Mouse (Mus musculus) stomach, embryonic 14.5 days (tissue): Measurements from ENCODE around the gene Med26. TPM values are rescaled to one million over a fixed set of nuclear protein-coding genes. Genes with fewer than 3 reads are reported as not detected.

ENCODE experiments used
- ATAC-seq: fragments of 200-750 bp; cut with Nextera tagmentation; 2 replicates; pipeline ENCODE4 v1.8.0; 2017; ENCODE audit warnings: low read depth, moderate TSS enrichment; ENCODE audit not compliant: insufficient number of reproducible peaks, insufficient read depth, low FRiP score
- H3K27ac ChIP-seq: fragments of 300-500 bp; sonication (generic); 2 replicates; pipeline ENCODE4 v1.5.1; 2014; ENCODE audit warnings: mild to moderate bottlenecking, low read length, moderate library complexity, mixed read lengths
- H3K27me3 ChIP-seq: fragments of 300-500 bp; sonication (generic); 2 replicates; pipeline ENCODE4 v1.6.1; 2014; ENCODE audit warnings: low read length, control low read depth, mixed read lengths; ENCODE audit not compliant: control insufficient read depth, insufficient read depth
- H3K36me3 ChIP-seq: fragments of 300-500 bp; sonication (generic); 2 replicates; pipeline ENCODE4 v1.6.1; 2014; ENCODE audit warnings: mild to moderate bottlenecking, control low read depth, low read length, moderate library complexity, mixed read lengths; ENCODE audit not compliant: control insufficient read depth, insufficient read depth
- H3K4me1 ChIP-seq: fragments of 300-500 bp; sonication (generic); 2 replicates; pipeline ENCODE4 v1.6.1; 2014; ENCODE audit warnings: low read length, control low read depth, mixed read lengths; ENCODE audit not compliant: control insufficient read depth, insufficient read depth
- H3K4me2 ChIP-seq: fragments of 300-500 bp; sonication (generic); replicated peaks from 2 replicates; pipeline ENCODE4 v1.6.1; 2014; ENCODE audit warnings: low read depth, low read length, control low read depth
- H3K4me3 ChIP-seq: fragments of 300-500 bp; sonication (generic); 2 replicates; pipeline ENCODE4 v1.5.1; 2014; ENCODE audit warnings: low read depth, low read length, control low read depth
- H3K9ac ChIP-seq: fragments of 300-500 bp; sonication (generic); replicated peaks from 2 replicates; pipeline ENCODE4 v1.6.1; 2014; ENCODE audit warnings: low read depth, mild to moderate bottlenecking, control low read depth, low read length, moderate library complexity, mixed read lengths
- H3K9me3 ChIP-seq: fragments of 300-500 bp; sonication (generic); 2 replicates; pipeline ENCODE4 v1.6.1; 2016; ENCODE audit warnings: low read depth, low read length, control low read depth; ENCODE audit not compliant: control insufficient read depth
- WGBS: fragments of 180-500 bp; shearing (Covaris S2); extraction: QIAGEN DNeasy Blood & Tissue Kit; methylation state at CpG from one replicate; pipeline ENCODE4 v1.1.7; 2014; 5-methylcytosine and 5-hydroxymethylcytosine counted together
- polyA plus RNA-seq: library from polyadenylated mRNA; unstranded; fragments of >200 nt; fragmentation: Nextera tagmentation; extraction: Ambion mirVana; gene quantifications from 2 replicates; pipeline ENCODE4 v1.2.1, GENCODE M21; 2014

Gene Med26
- polyA plus RNA-seq, 1 experiment from 2014 or later: 13.3 TPM

DNA sequence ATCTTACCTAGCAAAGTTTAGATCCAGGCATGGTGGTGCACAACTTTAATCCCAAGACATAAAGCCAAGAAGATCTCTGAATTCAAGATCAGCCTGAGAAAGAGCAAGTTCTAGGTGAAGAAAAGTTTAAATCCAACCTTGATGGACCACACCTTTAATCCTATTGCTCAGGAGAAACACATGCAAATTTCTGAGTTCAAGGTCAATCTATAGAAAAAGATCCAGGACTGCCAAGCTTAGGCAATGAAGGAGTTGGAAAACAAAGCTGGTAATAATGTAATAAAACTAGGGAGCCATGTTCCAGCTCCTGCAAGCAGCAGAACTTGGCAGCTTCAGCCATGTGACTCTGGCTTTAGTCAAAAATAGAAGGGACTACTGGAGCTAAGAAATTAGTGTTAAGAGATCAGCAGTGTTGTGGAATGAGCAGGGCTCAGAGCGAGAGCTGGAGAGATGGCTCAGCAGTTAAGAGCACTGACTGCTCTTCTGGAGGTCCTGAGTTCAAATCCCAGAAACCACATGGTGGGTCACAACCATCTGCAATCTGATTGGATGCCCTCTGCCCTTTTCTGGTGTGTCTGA is 13.1 kb upstream of the Med26 start:
- Histone ChIP-seq H3K9ac (no peak overlapping the region), H3K4me2 (no peak overlapping the region), H3K9me3 (no peaks in the 10 kb centered on the region), H3K27ac (no peak overlapping the region), H3K36me3 (peaks cover 23% of the 10 kb centered on the region; the same call in 1 of the 2 replicates), H3K4me1 (no peaks in the 10 kb centered on the region), H3K27me3 (no peaks in the 10 kb centered on the region), H3K4me3 (no peak overlapping the region)
- no peak for ATAC-seq
- 86% methylated on average over 1 of the region's 1 CpGs for WGBS

- 37% methylated on average over 4 of the region's 4 CpGs for WGBS
- Histone ChIP-seq H3K36me3 (peaks cover 7% of the 10 kb centered on the region; the same call in 1 of the 2 replicates), H3K27me3 (no peaks in the 10 kb centered on the region), H3K9me3 (no peaks in the 10 kb centered on the region), H3K4me1 (no peaks in the 10 kb centered on the region), H3K4me3 (no peak overlapping the region), H3K9ac (no peak overlapping the region), H3K4me2 (no peak overlapping the region), H3K27ac (no peak overlapping the region)
- ATAC-seq: no peak
These were observed 7.7 kb upstream of the Med26 start for GRCm38 (mm10) chr8:72555770-72556169.

GRCm38 (mm10) chr8:72549314-72549892 is 1.3 kb upstream of the Med26 start:
- H3K4me2 ChIP-seq: peak overlapping the region; percentile 73
- ATAC-seq: no peak
- H3K4me3 ChIP-seq: peak overlapping the region; percentile 98
- H3K27me3 ChIP-seq: no peaks in the 10 kb centered on the region
- 3% methylated on average over 5 of the region's 5 CpGs for WGBS
- peak overlapping the region; percentile 95; the same call in 1 of the 2 replicates for H3K27ac ChIP-seq
- no peaks in the 10 kb centered on the region for H3K9me3 ChIP-seq
- H3K4me1 ChIP-seq: peaks cover 17% of the 10 kb centered on the region
- H3K9ac ChIP-seq: peak overlapping the region; percentile 52; the same call in 1 of the 2 replicates
- H3K36me3 ChIP-seq: no peaks in the 10 kb centered on the region; the same call in 1 of the 2 replicates

- no peak for ATAC-seq
- under 1% methylated on average over 45 of the region's 45 CpGs for WGBS
- H3K4me3 ChIP-seq: peak overlapping the region; percentile 98
- no peaks in the 10 kb centered on the region; the same call in 1 of the 2 replicates for H3K36me3 ChIP-seq
- no peaks in the 10 kb centered on the region for H3K9me3 ChIP-seq
- peak overlapping the region; percentile 52 for H3K9ac ChIP-seq
- peak overlapping the region; percentile 73 for H3K4me2 ChIP-seq
- peaks cover 17% of the 10 kb centered on the region for H3K4me1 ChIP-seq
- H3K27ac ChIP-seq: peak overlapping the region; percentile 95
- no peaks in the 10 kb centered on the region for H3K27me3 ChIP-seq
These were observed 709 bp upstream of the Med26 start for GRCm38 (mm10) chr8:72548644-72549313.

DNA sequence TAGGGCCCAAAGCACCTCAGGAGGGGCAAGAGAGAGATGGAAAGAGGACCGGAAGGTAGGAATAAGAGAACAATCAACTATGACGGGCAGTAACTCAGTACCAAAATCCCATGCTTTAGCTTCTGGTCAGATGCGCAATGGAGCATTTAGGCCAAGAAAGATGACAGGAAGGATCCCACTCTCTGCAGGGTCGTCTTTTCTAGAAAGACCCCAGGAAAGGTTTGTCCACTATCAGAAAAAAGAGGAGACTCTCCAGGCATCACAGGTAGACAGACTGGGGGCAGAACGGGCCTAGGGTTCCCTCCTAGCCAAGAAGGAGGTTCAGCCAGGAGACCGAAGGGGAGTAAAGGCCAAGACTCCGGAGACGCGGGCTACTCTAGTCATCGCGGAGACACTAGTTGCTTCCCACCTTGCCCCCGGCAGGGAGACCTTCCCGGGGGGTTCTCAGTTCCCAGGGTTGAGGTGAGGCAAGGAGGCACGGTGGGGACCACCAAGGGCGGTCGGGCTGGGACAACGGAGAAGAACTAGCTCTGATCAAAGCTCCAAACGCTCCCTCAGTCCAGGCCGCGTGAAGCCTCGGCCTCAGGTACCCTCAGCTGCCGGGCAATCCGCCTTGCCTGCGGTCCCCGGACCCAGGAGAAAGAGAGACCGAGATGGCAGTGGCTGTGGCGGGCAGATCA is 808 bp downstream of the Med26 start:
- Histone ChIP-seq H3K27ac (peak overlapping the region; percentile 69), H3K36me3 (no peaks in the 10 kb centered on the region; the same call in 1 of the 2 replicates), H3K4me1 (peaks cover 17% of the 10 kb centered on the region), H3K9ac (peak overlapping the region; percentile 98), H3K4me3 (peak overlapping the region; percentile 98), H3K27me3 (no peaks in the 10 kb centered on the region), H3K9me3 (no peaks in the 10 kb centered on the region), H3K4me2 (peak overlapping the region; percentile 74)
- peak; percentile 1; the same call in 1 of the 2 replicates for ATAC-seq
- WGBS: 2% methylated on average over 27 of the region's 27 CpGs

GRCm38 (mm10) chr8:72539234-72539633 is 8.8 kb downstream of the Med26 start:
- no peak for ATAC-seq
- no peak overlapping the region for H3K4me3 ChIP-seq
- no peaks in the 10 kb centered on the region for H3K4me1 ChIP-seq
- no peak overlapping the region for H3K9ac ChIP-seq
- H3K36me3 ChIP-seq: no peaks in the 10 kb centered on the region; the same call in 1 of the 2 replicates
- no peak overlapping the region for H3K4me2 ChIP-seq
- no peak overlapping the region for H3K27ac ChIP-seq
- no peaks in the 10 kb centered on the region for H3K9me3 ChIP-seq
- no peaks in the 10 kb centered on the region for H3K27me3 ChIP-seq

DNA sequence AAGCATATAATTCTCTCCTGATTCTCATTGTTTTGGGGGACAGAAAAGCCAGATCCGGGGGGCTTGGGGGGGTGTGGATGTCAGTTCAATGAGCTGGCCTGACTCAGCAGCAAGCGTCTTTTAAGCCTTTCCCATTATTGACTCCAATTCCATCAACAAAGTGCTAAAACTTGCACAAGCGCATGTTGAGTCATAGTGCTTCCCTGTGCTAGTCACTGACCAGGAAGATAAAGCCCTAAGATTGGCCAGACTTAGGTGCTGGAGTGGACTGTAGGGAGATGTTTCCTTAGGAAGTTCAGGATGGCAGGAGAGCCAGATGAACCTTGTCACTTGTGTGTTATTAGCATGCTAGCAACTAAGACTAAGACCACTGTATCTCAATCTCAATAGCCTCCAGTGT is 13.2 kb downstream of the Med26 start:
- no peaks in the 10 kb centered on the region for H3K4me1 ChIP-seq
- no peak overlapping the region for H3K27ac ChIP-seq
- no peaks in the 10 kb centered on the region for H3K27me3 ChIP-seq
- no peak for ATAC-seq
- H3K4me2 ChIP-seq: no peak overlapping the region
- WGBS: 95% methylated on average over 3 of the region's 3 CpGs
- H3K4me3 ChIP-seq: no peak overlapping the region
- no peaks in the 10 kb centered on the region for H3K9me3 ChIP-seq
- no peaks in the 10 kb centered on the region for H3K36me3 ChIP-seq
- no peak overlapping the region for H3K9ac ChIP-seq

- Histone ChIP-seq H3K27ac (no peak overlapping the region), H3K9me3 (no peaks in the 10 kb centered on the region), H3K4me2 (no peak overlapping the region), H3K4me1 (no peaks in the 10 kb centered on the region), H3K9ac (no peak overlapping the region), H3K36me3 (no peaks in the 10 kb centered on the region), H3K27me3 (no peaks in the 10 kb centered on the region), H3K4me3 (no peak overlapping the region)
- WGBS: 92% methylated on average over 1 of the region's 1 CpGs
- no peak for ATAC-seq
These were observed 16.0 kb downstream of the Med26 start for GRCm38 (mm10) chr8:72532103-72532502.
